Mouse (Mus musculus) stomach, embryonic 15.5 days (tissue): ENCODE data around the gene Tmem107. TPM values are rescaled to one million over a fixed set of nuclear protein-coding genes. Genes with fewer than 3 reads are reported as not detected.
A peak's percentile ranks its signal among the peaks of the same experiment; 100 is the strongest.

Experiments
- ATAC-seq: fragments of 200-750 bp; cut with Nextera tagmentation; 2 replicates; pipeline ENCODE4 v1.8.0; 2017; ENCODE audit warnings: low read depth, moderate number of reproducible peaks, moderate TSS enrichment; ENCODE audit not compliant: insufficient read depth, low FRiP score
- H3K27ac ChIP-seq: fragments of 300-500 bp; sonication (generic); 2 replicates; pipeline ENCODE4 v1.5.1; 2015; ENCODE audit warnings: mild to moderate bottlenecking, inconsistent platforms
- H3K27me3 ChIP-seq: fragments of 300-500 bp; sonication (generic); replicated peaks from 2 replicates; pipeline ENCODE4 v1.6.1; 2015; ENCODE audit warnings: inconsistent platforms
- H3K36me3 ChIP-seq: fragments of 300-500 bp; sonication (generic); 2 replicates; pipeline ENCODE4 v1.6.1; 2015; ENCODE audit warnings: inconsistent platforms
- H3K4me1 ChIP-seq: fragments of 300-500 bp; sonication (generic); 2 replicates; pipeline ENCODE4 v1.6.1; 2015; ENCODE audit warnings: inconsistent platforms
- H3K4me2 ChIP-seq: fragments of 300-500 bp; sonication (generic); 2 replicates; pipeline ENCODE4 v1.6.1; 2015; ENCODE audit warnings: mild to moderate bottlenecking, inconsistent platforms
- H3K4me3 ChIP-seq: fragments of 300-500 bp; sonication (generic); replicated peaks from 2 replicates; pipeline ENCODE4 v1.5.1; 2015; ENCODE audit warnings: inconsistent platforms
- H3K9ac ChIP-seq: fragments of 300-500 bp; sonication (generic); 2 replicates; pipeline ENCODE4 v1.6.1; 2015; ENCODE audit warnings: inconsistent platforms
- H3K9me3 ChIP-seq: fragments of 300-500 bp; sonication (generic); 2 replicates; pipeline ENCODE4 v1.6.1; 2016; ENCODE audit warnings: inconsistent platforms
- WGBS: fragments of 180-500 bp; shearing (Covaris S2); methylation state at CpG from one replicate; pipeline ENCODE4 v1.1.7; 2015; 5-methylcytosine and 5-hydroxymethylcytosine counted together
- polyA plus RNA-seq: library from polyadenylated mRNA; unstranded; fragments of >200 nt; fragmentation: Nextera tagmentation; extraction: Ambion mirVana; gene quantifications from 2 replicates; pipeline ENCODE4 v1.2.1, GENCODE M21; 2015

The Tmem107 gene
- polyA plus RNA-seq, 1 experiment from 2014 or later, result 55.0 TPM

DNA sequence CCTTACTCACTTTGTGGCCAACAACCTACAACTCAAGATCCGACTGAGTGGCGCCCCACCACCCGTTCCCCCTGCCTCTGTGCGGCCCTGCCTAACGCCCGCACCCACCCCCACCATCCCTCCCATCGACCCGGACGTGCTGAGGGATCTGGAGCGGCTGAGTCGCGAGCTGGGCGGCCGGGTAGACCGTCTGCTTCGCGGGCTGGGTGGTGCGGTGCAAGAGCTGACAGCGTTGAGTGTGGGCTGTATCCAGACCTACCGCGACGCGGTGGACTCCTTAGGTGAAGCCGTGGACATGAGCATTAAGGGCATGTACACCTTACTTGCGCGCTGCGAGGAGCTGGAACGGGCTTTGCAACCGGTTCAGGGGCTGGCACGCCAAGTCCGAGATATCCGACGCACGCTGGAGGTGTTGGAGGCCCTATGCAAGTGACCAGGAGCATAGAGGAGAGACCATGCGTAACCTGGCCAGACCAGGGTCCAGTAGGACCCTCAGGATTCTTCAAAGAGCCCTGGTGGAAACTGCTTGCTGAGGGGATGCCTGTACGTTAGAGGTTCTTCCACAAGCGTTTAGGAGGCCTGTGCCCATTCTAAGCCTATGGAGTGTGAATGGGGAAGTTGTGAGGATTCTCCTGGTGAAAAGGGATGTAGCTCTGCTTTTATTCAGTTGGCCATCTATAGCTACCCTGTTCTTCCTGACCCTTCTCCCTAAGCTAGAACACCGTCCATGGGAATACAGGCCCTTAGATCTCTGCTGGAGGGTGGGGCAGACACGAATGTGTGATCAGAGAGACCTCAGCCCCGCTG lies 10.0 kb upstream of the Tmem107 start:
- no peak for ATAC-seq
- Histone ChIP-seq H3K4me3 (peak overlapping the region; percentile 92), H3K9ac (peak overlapping the region; percentile 83), H3K27me3 (no peaks in the 10 kb centered on the region), H3K27ac (peak overlapping the region; percentile 94), H3K4me1 (peaks cover 18% of the 10 kb centered on the region), H3K36me3 (no peaks in the 10 kb centered on the region), H3K9me3 (no peaks in the 10 kb centered on the region), H3K4me2 (peak overlapping the region; percentile 82)
- 2% methylated on average over 40 of the region's 40 CpGs for WGBS

DNA sequence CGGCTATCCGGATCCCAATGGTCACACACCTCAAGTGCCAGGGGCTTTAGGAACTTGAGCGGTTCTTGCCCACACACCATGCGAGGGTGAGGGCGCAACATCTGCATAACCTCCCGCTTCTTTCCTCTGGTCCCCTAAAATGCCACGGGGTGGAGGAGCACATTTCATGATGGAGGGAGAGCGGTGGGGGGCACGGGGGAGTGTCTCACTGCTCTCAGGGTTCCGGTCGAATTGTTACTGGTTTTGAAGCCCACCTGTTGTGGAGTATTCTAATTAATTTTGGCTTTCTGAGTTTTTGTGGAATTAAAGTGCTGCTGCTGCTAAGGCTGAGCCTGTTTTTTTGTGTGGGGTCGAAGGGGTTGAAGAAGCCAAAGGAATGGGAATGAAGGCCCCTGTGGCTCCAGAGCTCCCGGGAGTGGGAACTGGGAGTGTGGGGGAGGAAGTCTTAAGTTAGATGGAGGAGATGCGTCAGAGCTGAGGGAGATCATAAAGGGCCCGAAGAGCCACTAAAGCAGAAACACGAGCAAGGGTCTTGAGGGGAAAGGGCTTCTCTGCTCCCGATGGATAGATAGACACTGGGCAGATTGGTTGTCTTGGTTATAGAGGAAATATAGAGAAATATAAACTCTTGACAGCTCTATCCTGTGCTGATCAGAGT lies 9.2 kb upstream of the Tmem107 start:
- H3K4me1 ChIP-seq, result peaks cover 19% of the 10 kb centered on the region
- no peak overlapping the region for H3K27ac ChIP-seq
- H3K27me3 ChIP-seq, result no peaks in the 10 kb centered on the region
- 15% methylated on average over 17 of the region's 17 CpGs for WGBS
- peak overlapping the region; percentile 82 for H3K4me2 ChIP-seq
- H3K9ac ChIP-seq, result 0 out of 2 replicates have a peak overlapping the region, but pooled peaks have one; percentile 83
- H3K9me3 ChIP-seq, result no peaks in the 10 kb centered on the region
- no peaks in the 10 kb centered on the region for H3K36me3 ChIP-seq
- peak overlapping the region; percentile 92 for H3K4me3 ChIP-seq
- ATAC-seq, result no peak

DNA sequence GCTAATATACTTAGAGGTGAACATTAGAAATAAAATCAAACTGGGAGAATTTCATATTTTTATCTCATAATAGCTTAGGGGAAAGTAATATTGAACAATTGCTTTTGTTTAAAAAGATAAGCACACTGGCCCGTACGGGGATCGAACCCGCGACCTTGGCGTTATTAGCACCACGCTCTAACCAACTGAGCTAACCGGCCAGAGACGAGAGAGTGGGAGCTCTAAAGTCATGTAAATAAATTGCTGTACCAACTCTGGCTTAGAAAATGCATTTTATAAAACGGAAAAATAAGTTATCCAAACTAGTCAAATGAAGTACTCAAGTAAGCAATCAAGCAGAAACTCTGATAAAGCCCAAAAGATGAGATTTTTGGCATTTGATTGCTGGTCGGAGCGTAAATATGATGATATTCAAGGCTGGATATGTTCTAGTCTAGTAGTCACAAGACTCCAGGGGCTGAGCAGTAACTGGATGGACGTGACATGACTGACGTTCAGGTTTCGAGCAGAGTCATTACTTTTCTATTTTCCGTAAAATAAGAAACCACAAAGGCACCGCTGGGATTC lies 8.3 kb upstream of the Tmem107 start:
- no peaks in the 10 kb centered on the region for H3K9me3 ChIP-seq
- no peak overlapping the region for H3K9ac ChIP-seq
- peaks cover 26% of the 10 kb centered on the region for H3K4me1 ChIP-seq
- no peaks in the 10 kb centered on the region for H3K27me3 ChIP-seq
- ATAC-seq, result no peak
- H3K36me3 ChIP-seq, result no peaks in the 10 kb centered on the region
- peak overlapping the region; percentile 75 for H3K27ac ChIP-seq
- WGBS, result 1% methylated on average over 17 of the region's 17 CpGs
- peak overlapping the region; percentile 69 for H3K4me3 ChIP-seq
- peak overlapping the region; percentile 82 for H3K4me2 ChIP-seq

- H3K36me3 ChIP-seq, result no peaks in the 10 kb centered on the region
- H3K4me3 ChIP-seq, result peak overlapping the region; percentile 69
- no peaks in the 10 kb centered on the region for H3K27me3 ChIP-seq
- H3K9me3 ChIP-seq, result no peaks in the 10 kb centered on the region
- peaks cover 30% of the 10 kb centered on the region for H3K4me1 ChIP-seq
- ATAC-seq, result peak; percentile 70
- peak overlapping the region; percentile 82 for H3K4me2 ChIP-seq
- no peak overlapping the region; the same call in 1 of the 2 replicates for H3K9ac ChIP-seq
- H3K27ac ChIP-seq, result peak overlapping the region; percentile 75
- WGBS, result under 1% methylated on average over 19 of the region's 19 CpGs
These were observed 7.8 kb upstream of the Tmem107 start for GRCm38 (mm10) chr11:69062761-69063224.

DNA sequence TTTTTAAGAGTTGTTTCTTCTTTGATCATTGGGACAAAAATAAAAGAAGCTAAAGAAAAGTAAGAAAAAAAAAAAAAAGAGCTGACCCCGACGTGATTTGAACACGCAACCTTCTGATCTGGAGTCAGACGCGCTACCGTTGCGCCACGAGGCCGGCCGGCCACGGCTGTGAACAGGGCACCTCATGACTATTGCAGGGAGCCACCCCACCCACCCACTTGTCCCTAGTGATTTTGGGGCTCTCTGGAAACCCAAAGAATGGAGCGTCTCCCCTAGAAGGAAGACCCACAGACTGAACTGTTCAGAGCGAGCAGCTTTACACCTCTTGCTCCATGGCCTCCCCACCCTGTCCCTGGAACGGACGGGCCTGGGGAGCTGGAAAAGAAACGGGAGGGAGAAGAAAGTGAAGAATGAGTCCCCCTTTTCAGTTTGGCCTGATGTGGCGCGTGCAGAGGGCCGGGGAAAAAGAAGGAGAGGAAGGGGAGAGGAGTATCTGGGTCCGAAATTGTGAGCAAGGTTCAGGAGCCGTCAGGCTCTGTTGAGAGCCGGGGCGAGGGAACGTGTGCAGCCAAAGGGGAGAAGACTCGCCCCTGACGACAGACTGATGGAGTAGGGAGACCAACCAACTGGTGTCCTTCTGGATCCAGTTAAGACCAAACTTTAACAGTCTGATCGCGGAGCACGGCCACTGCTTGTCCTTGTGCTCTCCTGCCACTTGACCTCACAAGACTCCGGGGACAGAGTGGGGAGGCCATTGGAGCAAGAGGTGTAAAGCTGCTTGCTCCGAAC lies 7.0 kb upstream of the Tmem107 start:
- no peaks in the 10 kb centered on the region for H3K9me3 ChIP-seq
- ATAC-seq, result 0 out of 2 replicates have a peak, but pooled peaks have one; percentile 37
- peak overlapping the region; percentile 79 for H3K27ac ChIP-seq
- H3K4me2 ChIP-seq, result peak overlapping the region; percentile 82
- WGBS, result under 1% methylated on average over 31 of the region's 31 CpGs
- no peaks in the 10 kb centered on the region for H3K27me3 ChIP-seq
- H3K36me3 ChIP-seq, result no peaks in the 10 kb centered on the region
- H3K9ac ChIP-seq, result peak overlapping the region; percentile 51
- peaks cover 26% of the 10 kb centered on the region for H3K4me1 ChIP-seq
- peak overlapping the region; percentile 69 for H3K4me3 ChIP-seq

- H3K27ac ChIP-seq, result 0 out of 2 replicates have a peak overlapping the region, but pooled peaks have one; percentile 79
- H3K9me3 ChIP-seq, result no peaks in the 10 kb centered on the region
- H3K4me3 ChIP-seq, result peak overlapping the region; percentile 69
- H3K4me2 ChIP-seq, result peak overlapping the region; percentile 82
- H3K9ac ChIP-seq, result no peak overlapping the region; the same call in 1 of the 2 replicates
- peaks cover 24% of the 10 kb centered on the region for H3K4me1 ChIP-seq
- ATAC-seq, result no peak
- 58% methylated on average over 9 of the region's 9 CpGs for WGBS
- no peaks in the 10 kb centered on the region for H3K27me3 ChIP-seq
- H3K36me3 ChIP-seq, result no peaks in the 10 kb centered on the region
These were observed 6.1 kb upstream of the Tmem107 start for GRCm38 (mm10) chr11:69064259-69065133.

- Histone ChIP-seq H3K9me3 (no peaks in the 10 kb centered on the region), H3K9ac (no peak overlapping the region), H3K4me3 (no peak overlapping the region), H3K36me3 (no peaks in the 10 kb centered on the region), H3K27ac (no peak overlapping the region), H3K4me1 (peaks cover 28% of the 10 kb centered on the region), H3K27me3 (no peaks in the 10 kb centered on the region), H3K4me2 (peak overlapping the region; percentile 58)
- 53% methylated on average over 3 of the region's 3 CpGs for WGBS
- ATAC-seq, result no peak
These were observed 5.1 kb upstream of the Tmem107 start for GRCm38 (mm10) chr11:69065394-69065925.

DNA sequence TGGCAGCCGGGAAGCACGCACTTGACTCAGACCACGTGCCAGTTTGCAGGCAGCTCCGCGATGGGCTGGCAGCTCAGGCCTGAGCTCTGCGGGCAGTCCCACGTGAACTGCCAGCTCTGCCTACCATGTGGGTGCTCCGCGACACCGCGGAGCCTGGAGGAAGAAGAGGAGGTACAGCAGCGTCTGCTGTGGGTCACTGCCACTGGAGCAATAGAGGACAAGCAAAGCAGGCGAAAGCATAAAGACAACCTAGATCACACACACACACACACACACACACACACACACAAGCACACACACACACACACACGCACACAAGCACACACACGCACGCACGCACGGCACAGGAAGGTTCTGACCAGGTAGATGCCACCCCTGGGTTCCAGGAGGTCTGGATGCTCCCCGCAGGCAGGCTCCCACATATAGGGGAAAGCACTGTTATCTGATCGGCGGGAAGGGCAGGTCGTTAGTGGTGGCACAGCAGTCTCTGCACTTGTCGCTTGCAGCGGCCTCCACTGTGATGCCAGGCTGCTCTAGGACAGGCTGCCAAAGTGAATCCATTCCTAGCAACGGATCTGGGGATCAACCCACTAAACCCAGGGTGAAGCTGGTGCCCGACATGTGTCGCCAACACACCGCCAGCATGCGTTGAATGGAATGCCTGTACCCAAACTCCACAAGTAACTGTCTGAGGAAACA lies 4.3 kb upstream of the Tmem107 start:
- Histone ChIP-seq H3K4me1 (peaks cover 24% of the 10 kb centered on the region), H3K4me2 (peak overlapping the region; percentile 58), H3K9ac (no peak overlapping the region), H3K4me3 (peak overlapping the region; percentile 26), H3K27ac (no peak overlapping the region), H3K9me3 (no peaks in the 10 kb centered on the region), H3K27me3 (no peaks in the 10 kb centered on the region), H3K36me3 (no peaks in the 10 kb centered on the region)
- ATAC-seq, result no peak
- WGBS, result 2% methylated on average over 29 of the region's 29 CpGs

GRCm38 (mm10) chr11:69066956-69067355 lies 3.6 kb upstream of the Tmem107 start:
- H3K27me3 ChIP-seq, result no peaks in the 10 kb centered on the region
- WGBS, result 10% methylated on average over 8 of the region's 8 CpGs
- peak overlapping the region; percentile 58 for H3K4me2 ChIP-seq
- ATAC-seq, result no peak
- H3K9ac ChIP-seq, result no peak overlapping the region
- H3K4me1 ChIP-seq, result peaks cover 27% of the 10 kb centered on the region
- peak overlapping the region; percentile 63 for H3K27ac ChIP-seq
- no peaks in the 10 kb centered on the region for H3K9me3 ChIP-seq
- H3K36me3 ChIP-seq, result no peaks in the 10 kb centered on the region
- H3K4me3 ChIP-seq, result peak overlapping the region; percentile 26

DNA sequence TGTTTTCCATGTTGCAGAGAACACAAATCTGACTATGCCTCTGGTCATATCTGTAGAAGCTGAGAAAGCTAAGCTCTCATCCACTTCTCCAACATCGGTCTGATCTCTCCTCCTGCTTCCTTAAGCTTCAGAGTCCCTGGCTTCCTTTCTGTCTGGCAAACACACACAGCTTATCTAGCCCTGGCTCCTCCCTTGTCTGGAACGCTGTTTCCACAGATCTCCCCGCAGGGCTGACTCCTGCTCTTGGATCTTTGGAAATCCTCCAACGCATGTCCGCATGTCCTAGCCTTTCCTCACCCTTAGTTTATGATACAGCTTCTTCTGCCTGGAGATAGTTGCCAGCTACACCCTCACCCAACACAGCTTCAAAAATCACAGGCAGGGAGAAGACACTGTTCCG lies 3.0 kb upstream of the Tmem107 start:
- H3K36me3 ChIP-seq, result no peaks in the 10 kb centered on the region
- no peaks in the 10 kb centered on the region for H3K9me3 ChIP-seq
- no peak for ATAC-seq
- no peak overlapping the region for H3K9ac ChIP-seq
- peaks cover 33% of the 10 kb centered on the region for H3K4me1 ChIP-seq
- no peak overlapping the region for H3K4me2 ChIP-seq
- H3K4me3 ChIP-seq, result no peak overlapping the region
- H3K27ac ChIP-seq, result peak overlapping the region; percentile 63
- H3K27me3 ChIP-seq, result no peaks in the 10 kb centered on the region
- WGBS, result 46% methylated on average over 6 of the region's 6 CpGs
